Mouse (Mus musculus) neutrophil, adult 83 days (primary cell): Measurements from ENCODE around the gene Gpr55. TPM values are rescaled to one million over a fixed set of nuclear protein-coding genes. Genes with fewer than 3 reads are reported as not detected.

Experiments
- total RNA-seq, 2 experiments: library from RNA; stranded (reverse); gene quantifications; one replicate each; pipeline ENCODE4 v1.2.4; 2023

Gpr55 gene
- under 1 TPM in 1 of 2 experiments, not detected in 1; 0.35 TPM for total RNA-seq

DNA sequence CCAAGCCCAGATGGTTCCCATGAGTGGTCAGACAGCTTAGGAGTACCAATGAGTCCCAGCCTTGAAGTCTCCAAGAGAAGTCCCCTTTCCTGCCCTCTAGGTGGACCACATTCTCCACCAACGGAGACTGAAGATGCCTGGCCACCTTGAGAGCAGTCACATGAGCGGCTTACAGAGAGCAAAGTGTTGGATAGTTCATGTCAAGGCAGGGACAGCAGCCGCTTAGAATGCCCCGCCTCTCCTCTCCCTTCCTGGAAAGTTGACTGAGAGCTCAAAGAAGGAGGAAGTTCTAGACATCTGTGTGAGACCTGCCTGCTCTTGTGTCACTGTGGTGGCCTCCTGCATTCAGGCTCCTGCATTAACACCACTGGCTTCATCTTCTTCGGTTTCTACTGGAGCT lies at the start of gene Gpr55:
Gpr55 (minus strand) TSS at position 135 of the 400 bp plus-strand sequence.

DNA sequence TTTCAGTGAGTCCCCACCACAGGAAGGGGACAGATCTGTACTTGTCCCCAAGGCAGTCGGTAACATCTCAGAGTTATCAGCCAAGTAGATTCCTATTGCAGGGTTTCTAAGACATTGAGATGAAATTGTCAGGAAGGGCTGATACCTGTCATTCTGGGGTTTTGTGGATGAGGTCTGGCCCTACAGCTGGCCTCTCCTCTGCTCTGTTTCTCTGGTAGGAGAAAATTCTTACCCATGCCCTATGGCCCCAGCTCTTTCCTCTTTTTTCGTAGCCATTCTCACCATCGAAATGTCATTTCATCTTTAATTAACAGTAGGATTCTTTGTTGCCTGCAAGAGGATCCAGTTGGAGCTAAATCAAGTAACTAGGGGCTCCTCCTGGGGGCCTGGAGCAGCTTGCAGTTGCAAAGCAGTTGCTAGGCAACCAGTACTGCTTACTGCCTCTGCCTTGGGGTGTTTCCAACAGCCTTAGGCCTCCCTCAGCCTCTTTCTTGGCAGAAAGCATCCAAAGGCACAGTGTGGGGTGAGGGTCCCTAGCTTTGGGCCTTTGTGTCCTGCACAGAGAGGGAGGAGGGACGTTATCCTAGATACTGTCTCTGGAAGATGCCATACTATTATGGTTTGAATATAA lies 32.6 kb downstream of the Gpr55 start, which contains the start of gene 4933407L21Rik:
4933407L21Rik (plus strand) TSS at position 427 of the 631 bp plus-strand sequence.

DNA sequence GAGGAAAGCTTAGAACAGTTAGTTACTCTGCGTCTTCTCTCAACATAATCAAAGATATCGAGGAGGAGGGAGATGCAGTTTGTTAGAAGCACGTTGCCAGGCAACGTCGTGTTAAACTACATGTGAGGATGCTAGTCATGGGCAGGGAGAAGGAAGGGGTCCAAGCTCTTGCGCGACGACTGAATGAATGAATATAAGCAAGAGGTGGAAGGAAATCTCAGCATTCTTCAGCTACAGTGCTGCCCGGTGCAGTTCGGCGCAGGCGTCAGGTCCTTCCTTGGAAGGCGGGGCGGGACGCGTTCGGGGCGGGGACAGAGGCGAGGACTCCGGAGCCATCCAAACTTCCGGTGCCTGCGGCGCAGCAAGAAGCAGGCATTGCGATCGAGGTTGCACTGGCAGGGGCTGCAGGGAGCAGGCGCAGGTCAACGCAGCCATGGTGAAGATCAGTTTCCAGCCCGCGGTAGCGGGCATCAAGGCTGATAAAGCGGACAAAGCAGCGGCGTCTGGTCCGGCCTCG lies 66.5 kb downstream of the Gpr55 start, which contains the start of gene Itm2c:
Itm2c (plus strand) TSS at position 51 of the 517 bp plus-strand sequence.

Other genes starting within 250 kb of the Gpr55 start
- 10 to 100 TPM; 24.1 to 35.2 TPM for gene A630001G21Rik, start 182.4 kb downstream of the Gpr55 start, total RNA-seq
- 10 to 100 TPM; 81.8 to 85.2 TPM for gene Cab39, start 167.6 kb downstream of the Gpr55 start, total RNA-seq
- gene Itm2c, start 66.7 kb downstream of the Gpr55 start, total RNA-seq, result 10 to 100 TPM; 38.5 to 43.6 TPM
- gene 4933407L21Rik, start 32.5 kb downstream of the Gpr55 start, total RNA-seq, result not detected
- gene Spata3, start 55.8 kb upstream of the Gpr55 start, total RNA-seq, result not detected
- not detected for gene 2810459M11Rik, start 84.9 kb upstream of the Gpr55 start, total RNA-seq
- gene Psmd1, start 103.4 kb upstream of the Gpr55 start, total RNA-seq, result 10 to 100 TPM; 45.5 to 50.1 TPM
- gene Htr2b, start 151.0 kb upstream of the Gpr55 start, total RNA-seq, result not detected
- under 1 TPM in 1 of 2 experiments, not detected in 1; 0.57 TPM for gene Gm21972, start 172.6 kb upstream of the Gpr55 start, total RNA-seq
- gene Armc9, start 193.8 kb upstream of the Gpr55 start, total RNA-seq, result 1 to 10 TPM; 3.1 to 5.7 TPM